Mouse (Mus musculus) ovary, adult 18-20 months (tissue): ENCODE measurements around the gene Fam32a.

Source experiments
- DNase-seq: peaks from one replicate; pipeline ENCODE4 v3.0.0; 2022; ENCODE audit warnings: low spot score, mixed read lengths

Fam32a gene

DNA sequence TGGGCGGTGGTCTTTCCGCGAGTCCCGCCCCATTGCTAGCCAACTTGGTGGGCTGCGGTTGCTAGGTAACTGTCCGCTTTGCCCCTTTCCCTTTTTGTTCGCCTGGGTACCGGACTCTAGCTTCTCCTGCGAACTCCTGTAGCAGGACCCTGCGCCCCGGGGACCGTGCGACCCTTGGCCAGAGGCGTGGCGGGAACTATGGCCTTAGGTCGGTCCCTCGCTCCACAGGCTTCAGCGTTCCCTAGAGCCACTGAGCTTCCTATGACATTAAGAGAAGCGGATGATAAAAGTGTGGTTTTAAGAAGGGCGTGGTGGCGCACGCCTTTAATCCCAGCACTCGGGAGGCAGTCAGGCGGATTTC is 20.9 kb downstream of the Fam32a start:
- DNase-seq: no peak

GRCm38 (mm10) chr8:72240951-72241350 is 21.4 kb downstream of the Fam32a start:
- no peak for DNase-seq

GRCm38 (mm10) chr8:72242226-72242625 is 22.7 kb downstream of the Fam32a start:
- DNase-seq: no peak

- no peak for DNase-seq
Observed at GRCm38 (mm10) chr8:72244610-72245009, 25.1 kb downstream of the Fam32a start.

DNA sequence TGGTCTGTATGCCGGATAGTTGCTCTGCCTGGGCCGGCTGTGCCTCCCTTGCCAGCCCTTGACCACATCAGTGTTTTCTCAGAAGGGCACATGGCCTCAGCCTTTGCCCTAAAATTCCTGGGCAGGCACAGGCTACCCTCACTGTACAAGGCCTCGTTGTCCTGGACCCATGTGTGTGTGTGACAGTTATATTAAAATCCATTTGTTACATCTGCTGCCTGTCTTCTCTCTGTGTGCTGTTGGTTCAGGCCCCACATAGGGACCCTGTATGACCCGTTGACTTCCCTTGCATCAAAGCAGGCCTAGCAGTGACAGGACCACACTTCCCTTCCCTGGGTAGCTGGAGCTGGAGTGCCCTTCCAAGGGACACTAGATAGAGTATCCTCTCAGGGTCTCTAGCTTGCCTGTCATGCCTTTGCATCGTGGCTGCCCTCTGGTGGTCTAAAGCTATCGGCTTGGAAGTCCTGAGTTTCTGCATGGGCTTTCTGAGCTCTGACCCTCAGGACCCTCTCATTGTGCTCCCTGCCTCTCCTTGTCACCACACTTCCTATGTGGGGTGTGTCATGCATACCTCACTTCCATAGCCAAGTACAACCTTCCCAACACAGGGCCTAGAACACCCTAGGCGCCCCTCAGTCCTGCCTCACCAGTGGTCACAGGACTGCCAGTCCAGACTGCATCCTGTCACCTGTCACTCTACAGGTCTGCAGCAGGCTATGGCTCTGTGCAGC is 37.8 kb downstream of the Fam32a start:
- DNase-seq: no peak

DNA sequence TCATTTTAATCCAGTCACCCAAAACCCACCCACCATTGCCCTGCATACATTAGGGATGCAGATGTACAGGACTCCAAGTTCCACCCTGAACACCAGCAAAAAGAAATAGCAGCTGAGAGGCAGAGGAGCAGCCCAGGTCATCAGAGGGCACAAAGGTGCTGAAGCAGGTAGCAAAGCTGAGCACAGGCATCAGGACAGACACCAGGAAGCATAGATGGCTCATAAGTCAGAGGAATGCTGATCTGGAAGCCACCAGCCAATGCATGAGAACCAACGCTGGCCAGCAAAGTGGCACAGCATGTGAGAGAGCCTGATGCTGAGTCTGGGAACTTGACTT is 38.3 kb downstream of the Fam32a start:
- no peak for DNase-seq

- no peak for DNase-seq
Observed at GRCm38 (mm10) chr8:72259862-72260261, 40.3 kb downstream of the Fam32a start.

- DNase-seq: no peak
Observed at GRCm38 (mm10) chr8:72260585-72260984, 41.1 kb downstream of the Fam32a start.

DNA sequence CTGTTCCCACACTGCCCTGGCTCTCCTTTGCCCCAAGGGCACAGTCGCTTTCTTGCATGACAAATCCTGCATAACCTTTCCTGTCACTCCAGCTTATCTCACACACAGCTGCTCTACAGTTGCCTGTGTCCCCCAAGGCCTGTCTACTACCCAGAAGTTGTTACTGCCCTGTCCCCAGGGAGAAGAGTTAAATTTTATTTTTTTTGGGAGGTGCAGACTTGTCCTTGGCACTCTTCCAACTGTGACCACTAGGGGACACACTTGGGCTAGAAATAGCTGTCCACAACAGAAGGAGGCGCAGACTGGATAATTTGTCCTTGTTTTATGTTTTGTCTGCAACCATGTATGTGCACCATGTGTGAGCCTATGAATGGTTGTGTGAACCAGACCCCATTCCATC is 41.5 kb downstream of the Fam32a start:
- DNase-seq: peak; percentile 54

DNA sequence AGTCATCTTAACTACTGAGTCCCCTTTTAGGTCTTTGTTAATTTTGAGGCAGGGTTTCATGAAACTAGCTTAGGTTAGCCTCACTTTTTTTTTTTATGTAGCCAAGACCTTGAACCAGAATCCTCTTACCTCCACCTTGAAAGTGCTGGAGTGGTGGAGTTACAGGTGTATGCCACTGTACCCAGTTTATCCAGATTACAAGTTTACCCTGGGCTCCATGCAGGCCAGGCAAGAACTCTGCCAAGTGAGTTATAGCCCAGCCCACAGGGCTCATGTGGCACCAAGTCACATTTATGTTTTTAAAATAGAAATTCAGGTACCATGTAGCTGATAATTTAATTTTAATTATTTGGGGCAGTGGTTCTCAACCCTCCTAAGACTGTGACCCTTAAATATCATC is 41.9 kb downstream of the Fam32a start:
- DNase-seq: no peak

DNA sequence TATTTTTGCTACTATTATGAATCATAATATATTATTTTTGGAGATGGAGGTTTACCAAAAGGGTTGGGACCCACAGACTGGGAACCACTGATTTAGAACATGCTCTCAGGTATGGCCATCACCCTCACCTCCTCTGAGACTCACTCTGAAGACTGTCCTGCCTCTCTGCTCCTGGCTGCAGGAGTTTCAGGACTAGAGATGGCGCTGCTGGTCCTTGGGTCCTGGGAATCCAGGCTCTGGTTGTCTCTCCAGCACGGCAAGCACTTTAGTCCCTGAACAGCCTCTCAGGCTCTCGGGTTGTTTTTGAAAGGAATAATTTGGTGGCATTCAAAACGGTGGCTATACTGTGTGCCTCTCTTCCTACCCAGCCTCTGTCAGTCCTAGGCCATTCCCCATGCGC is 42.3 kb downstream of the Fam32a start:
- DNase-seq: no peak

GRCm38 (mm10) chr8:72262756-72263155 is 43.2 kb downstream of the Fam32a start:
- DNase-seq: peak; percentile 62

GRCm38 (mm10) chr8:72263451-72263850 is 43.9 kb downstream of the Fam32a start:
- no peak for DNase-seq

DNA sequence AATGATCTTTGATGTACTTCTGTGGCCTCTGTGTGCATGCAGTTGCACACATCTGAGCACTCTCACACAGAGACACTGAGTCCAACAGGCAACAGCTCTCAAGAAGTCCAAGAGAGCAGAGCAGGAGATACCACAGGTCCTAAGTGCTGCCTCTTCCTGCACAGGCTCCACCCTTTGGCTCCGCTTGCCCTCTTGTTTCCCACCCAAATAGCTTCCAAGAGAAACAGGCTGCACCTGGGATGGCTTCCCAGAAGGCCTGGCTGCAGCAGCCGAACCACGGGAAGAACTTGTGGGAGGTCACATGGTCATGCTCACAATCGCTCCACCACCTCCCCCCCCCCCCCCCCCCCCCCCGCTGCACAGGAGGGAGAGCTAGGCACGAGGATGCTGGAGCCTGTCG is 45.8 kb downstream of the Fam32a start:
- DNase-seq: no peak

- no peak for DNase-seq
Observed at GRCm38 (mm10) chr8:72266671-72267070, 47.1 kb downstream of the Fam32a start.

DNA sequence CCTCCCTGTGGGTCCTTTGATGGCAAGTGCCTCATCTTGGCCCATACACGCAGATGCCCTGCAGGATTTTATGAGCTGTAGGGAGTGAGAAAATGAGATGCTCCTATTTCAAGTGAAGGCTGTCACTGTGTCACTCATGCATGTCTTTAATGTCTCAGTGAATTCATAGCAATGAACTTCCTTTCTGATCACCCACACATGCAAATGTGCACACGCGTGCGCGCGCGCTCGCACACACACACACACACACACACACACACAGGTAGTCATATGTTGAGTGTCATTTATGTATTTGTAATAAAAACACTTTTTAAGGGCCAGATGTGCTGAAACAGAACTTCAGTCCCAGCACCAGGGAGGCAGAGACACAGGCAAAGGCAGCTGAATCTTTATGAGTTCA is 47.6 kb downstream of the Fam32a start:
- no peak for DNase-seq

DNA sequence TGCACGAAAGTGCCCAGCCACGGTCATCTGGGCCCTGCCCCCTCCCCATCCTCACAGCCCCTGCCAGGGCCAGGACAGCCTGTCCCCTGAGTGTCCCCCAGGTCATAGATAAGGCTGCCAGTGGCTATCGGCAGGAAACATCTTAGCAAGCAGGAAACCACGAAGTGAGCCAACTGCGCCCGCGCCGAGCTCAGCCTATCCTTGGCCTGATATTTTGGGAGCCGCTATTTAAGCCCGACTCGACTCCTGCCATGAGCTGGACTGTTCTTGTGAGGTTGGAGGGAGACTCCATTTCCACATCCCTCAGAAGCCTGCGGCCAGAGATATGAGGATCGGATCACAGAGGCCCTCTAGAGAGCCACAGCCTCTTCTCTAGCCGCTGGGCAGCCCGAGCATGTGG is 48.8 kb downstream of the Fam32a start:
- peak; percentile 44 for DNase-seq

DNA sequence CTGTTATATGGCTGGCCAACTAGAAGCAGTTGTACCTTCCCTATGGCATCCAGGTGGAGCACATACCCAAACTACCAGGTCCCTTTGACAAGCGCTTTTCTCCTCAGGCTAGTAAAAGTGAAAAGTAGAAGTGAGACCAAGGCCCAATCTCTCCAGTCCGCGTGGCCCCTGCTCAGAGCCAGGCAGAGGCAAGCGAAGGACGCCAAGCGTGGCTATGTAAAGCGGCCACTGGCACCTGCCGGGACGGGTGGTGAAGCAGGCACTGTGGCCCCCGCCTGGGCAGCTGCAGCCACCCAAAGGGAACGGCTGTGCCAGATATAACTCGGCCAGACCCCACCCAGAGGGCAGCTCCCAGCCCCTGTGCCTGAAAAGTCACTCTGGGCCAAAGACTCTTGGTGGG is 51.1 kb downstream of the Fam32a start:
- DNase-seq: no peak

- no peak for DNase-seq
Observed at GRCm38 (mm10) chr8:72271051-72271660, 51.6 kb downstream of the Fam32a start.

- no peak for DNase-seq
Observed at GRCm38 (mm10) chr8:72271691-72272090, 52.2 kb downstream of the Fam32a start.

GRCm38 (mm10) chr8:72272361-72272760 is 52.8 kb downstream of the Fam32a start:
- DNase-seq: peak; percentile 53

DNA sequence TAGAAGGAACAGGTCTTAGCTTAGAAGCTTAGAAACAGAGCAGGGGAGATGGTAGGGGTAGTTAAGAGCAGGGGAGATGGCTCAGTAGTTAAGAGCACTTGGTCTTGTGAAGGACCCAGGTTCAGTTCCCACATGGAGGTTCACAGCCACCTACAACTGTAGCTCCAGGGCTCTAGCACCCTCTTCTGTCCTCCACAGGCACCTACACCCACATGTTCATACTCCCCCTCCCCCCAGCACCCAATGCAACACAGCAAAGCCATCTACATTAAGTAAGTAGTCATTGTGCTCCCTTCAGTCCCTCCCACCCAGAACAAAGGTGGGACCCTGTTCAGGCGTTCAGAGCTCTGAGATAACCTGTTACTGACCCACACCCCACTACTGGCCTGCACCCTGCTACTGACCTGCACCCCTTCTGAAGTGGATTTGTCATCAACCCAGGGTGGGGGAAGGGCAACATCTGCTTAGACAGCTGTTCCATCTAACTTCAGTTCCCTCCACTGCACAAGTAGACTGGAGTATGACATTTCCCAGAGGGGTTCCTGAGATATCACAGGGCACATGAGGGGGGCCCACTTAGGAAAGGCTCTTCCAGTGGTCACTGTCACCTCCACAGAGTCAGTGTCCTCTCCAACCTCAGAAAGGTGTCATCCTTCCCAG is 53.7 kb downstream of the Fam32a start:
- DNase-seq: no peak

DNA sequence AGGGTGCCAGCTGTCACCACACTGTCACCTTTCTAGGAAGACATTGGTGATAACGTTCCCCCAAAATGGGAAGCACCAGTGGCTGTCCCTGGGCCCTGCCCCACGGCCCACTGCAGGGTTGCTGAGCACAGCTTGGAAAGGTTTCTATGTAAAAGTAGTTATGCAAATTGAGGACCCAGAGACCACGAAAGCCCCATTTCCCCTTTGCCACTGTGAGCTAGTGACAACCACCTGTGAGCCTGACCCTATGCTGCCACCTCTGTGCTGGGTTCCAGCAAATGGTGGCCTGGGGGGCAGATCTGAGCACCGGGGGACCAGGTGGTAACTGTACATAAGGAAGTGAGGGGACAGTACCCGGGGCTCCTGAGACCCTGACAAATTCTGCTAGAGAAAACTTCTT is 54.3 kb downstream of the Fam32a start:
- DNase-seq: no peak
